Mouse (Mus musculus): Measurements from ENCODE around the gene Bmyc.

GRCm38 (mm10) chr2:25663511-25663910 is 43.0 kb upstream of the Bmyc start:
- TF ChIP-seq CTCF (IDR thresholded peaks at IDR 0.05) (peak; percentile 75), EP300 (IDR thresholded peaks at IDR 0.05) (no peak)

All from lung, postnatal 0 days (tissue).